Mouse (Mus musculus) left cerebral cortex, adult 2 months (tissue): Measurements from ENCODE around the gene Pacrg. TPM values are rescaled to one million over a fixed set of nuclear protein-coding genes. Genes with fewer than 3 reads are reported as not detected.

Experiments used
- DNase-seq, 2 experiments: peaks; one replicate each; pipeline ENCODE4 v3.0.0; 2021 to 2022; ENCODE audit warnings: low spot score in 2 of 2, mixed read lengths in 1 of 2; ENCODE audit errors: extremely low spot score in 1 of 2
- H3K27ac ChIP-seq: fragments of 200-600 bp; 2 replicates; pipeline ENCODE4 v1.8.1; 2022
- H3K4me3 ChIP-seq: fragments of 200-600 bp; 2 replicates; pipeline ENCODE4 v1.8.1; 2022
- CTCF ChIP-seq: fragments of 200-600 bp; IDR thresholded peaks from 2 replicates; pipeline ENCODE4 v1.8.1; 2022; ENCODE audit warnings: antibody characterized with exemption, mild to moderate bottlenecking, moderate library complexity
- intact Hi-C: fragments of 180-260 bp; cut with DNase I; formaldehyde crosslinking; loops from one replicate; pipeline ENCODE4 v1.15.1; 2025
- total RNA-seq, 2 experiments: library from RNA; stranded (reverse); gene quantifications; 2 replicates each; pipeline ENCODE4 v1.2.3; 2021

Pacrg gene
- total RNA-seq, 2 experiments from 2014 or later = 15.2 to 19.8 TPM

GRCm38 (mm10) chr17:10496066-10496465 lies 344.0 kb downstream of the Pacrg start:
- no peak for DNase-seq
- TF ChIP-seq CTCF = no peak
- H3K4me3 ChIP-seq = no peak overlapping the region
- intact Hi-C loops = loop anchor here (10.0 kb wide), 4 partner anchors 249 to 1331 kb away; no protein-coding TSS in a partner anchor
- H3K27ac ChIP-seq = peak overlapping the region; percentile 51; the same call in 1 of the 2 replicates

DNA sequence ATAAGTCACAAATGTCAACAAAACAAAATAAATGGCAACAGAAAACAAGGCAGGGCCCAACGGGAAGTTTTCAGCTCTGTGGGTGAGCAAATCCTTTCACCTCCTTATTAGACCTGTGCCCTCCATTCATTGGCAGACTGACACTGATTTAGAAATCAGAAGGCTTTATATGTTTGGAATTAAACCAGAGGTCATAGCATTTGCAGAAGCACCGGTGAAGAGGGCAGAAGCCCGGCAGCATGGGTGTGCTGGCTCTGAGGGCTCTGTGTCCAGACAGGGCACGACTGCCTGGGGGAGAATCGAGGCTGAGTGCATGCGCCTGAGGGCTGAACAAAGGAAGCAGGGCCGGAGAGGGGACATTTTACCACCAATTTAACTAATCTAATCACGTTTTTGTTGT lies 344.5 kb downstream of the Pacrg start:
- Histone ChIP-seq H3K27ac (peak overlapping the region; percentile 51), H3K4me3 (no peak overlapping the region)
- no peak for DNase-seq
- TF ChIP-seq CTCF = no peak
- intact Hi-C loops = loop anchor here (10.0 kb wide), 4 partner anchors 249 to 1331 kb away; no protein-coding TSS in a partner anchor

GRCm38 (mm10) chr17:10493124-10493523 lies 347.0 kb downstream of the Pacrg start:
- Histone ChIP-seq H3K4me3 (no peak overlapping the region), H3K27ac (peak overlapping the region; percentile 81)
- intact Hi-C loops = loop anchor here (1.0 to 10.0 kb wide), 8 partner anchors 90 to 1328 kb away; partner anchors contain the start of gene Qk
- TF ChIP-seq CTCF = peak; percentile 65
- DNase-seq = peak in 1 of 2 experiments; percentile 32

GRCm38 (mm10) chr17:10490374-10491169 lies 349.5 kb downstream of the Pacrg start:
- intact Hi-C loops = loop anchor here (5.0 to 10.0 kb wide), 6 partner anchors 173 to 1326 kb away; partner anchors contain the start of gene Qk
- no peak for TF ChIP-seq CTCF
- peak overlapping the region; percentile 81 for H3K27ac ChIP-seq
- no peak overlapping the region for H3K4me3 ChIP-seq
- no peak for DNase-seq

GRCm38 (mm10) chr17:10488873-10489272 lies 351.2 kb downstream of the Pacrg start:
- DNase-seq = no peak
- Histone ChIP-seq H3K27ac (no peak overlapping the region), H3K4me3 (no peak overlapping the region)
- intact Hi-C loops = no loop called here
- no peak for TF ChIP-seq CTCF

DNA sequence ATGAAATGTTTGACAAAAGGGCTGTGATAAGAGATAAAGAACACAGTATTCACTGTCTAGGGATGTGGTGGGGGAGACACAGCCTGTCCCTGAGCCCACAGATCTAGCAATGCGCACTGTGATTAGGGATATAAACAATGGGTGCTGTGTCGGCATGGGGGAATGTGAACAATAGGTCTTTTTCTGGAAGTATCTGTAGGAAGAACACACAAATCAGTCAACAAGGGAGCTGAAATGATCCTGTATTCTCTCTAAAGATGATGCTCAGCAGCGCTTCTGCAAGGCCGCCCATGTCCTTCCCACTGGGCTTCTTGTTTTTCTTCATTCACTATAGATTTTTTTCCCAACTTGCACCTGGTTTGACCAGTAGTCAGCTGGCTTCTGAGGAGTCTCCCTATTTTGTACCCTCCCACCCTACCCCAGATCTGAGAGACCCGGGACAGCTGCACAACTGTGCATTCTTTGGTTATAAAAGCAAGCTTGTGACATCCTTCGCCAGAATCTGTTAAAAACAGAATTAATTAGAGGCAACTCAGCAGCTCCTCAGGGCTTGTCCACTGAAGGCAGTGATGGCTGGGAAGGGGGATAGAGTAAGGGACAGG lies 356.1 kb downstream of the Pacrg start:
- H3K27ac ChIP-seq = peak overlapping the region; percentile 72
- DNase-seq = peak in 1 of 2 experiments; percentile 21
- TF ChIP-seq CTCF = no peak
- intact Hi-C loops = no loop called here
- no peak overlapping the region for H3K4me3 ChIP-seq

DNA sequence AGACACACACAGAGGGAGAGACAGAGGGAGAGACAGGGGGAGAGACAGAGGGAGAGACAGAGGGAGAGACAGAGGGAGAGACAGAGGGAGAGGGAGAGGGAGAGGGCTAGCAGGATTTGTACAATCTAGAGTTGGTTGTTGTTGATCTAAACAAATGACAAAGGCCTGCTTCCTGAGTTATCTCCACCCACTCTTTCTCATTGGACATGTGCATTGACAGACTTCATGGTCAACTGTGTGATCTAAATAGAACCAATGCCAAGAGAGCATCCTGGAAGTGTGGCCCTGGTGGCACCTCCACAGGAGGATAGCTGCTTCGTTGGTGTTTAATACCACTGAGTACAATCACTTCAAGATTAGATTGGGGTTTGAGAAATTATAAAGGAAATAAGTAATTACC lies 359.0 kb downstream of the Pacrg start:
- no peak for TF ChIP-seq CTCF
- Histone ChIP-seq H3K27ac (peak overlapping the region; percentile 73), H3K4me3 (no peak overlapping the region)
- intact Hi-C loops = no loop called here
- DNase-seq = no peak

GRCm38 (mm10) chr17:10479020-10479707 lies 360.9 kb downstream of the Pacrg start:
- H3K27ac ChIP-seq = peak overlapping the region; percentile 38; the same call in 1 of the 2 replicates
- no peak for TF ChIP-seq CTCF
- H3K4me3 ChIP-seq = no peak overlapping the region
- no peak for DNase-seq
- intact Hi-C loops = no loop called here

DNA sequence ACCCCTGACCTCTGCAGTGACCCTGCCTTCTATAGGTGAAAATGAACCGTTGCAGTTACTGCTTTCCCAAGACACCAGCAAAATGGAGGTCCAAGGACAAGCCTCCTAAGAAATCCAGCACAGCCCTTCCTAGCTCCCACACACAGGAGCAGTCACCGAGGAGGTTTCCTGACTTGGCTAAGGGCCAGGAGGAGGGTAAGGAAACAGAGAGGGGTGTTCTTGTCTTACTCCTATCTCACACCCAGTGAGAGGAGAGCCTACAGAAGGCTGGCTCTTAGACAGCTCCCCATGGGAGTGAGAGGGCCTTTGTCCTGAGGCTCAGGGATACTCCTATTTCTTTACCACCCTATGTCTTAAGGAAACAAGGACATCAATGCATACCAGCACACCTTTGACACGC lies 361.7 kb downstream of the Pacrg start:
- TF ChIP-seq CTCF = no peak
- H3K27ac ChIP-seq = peak overlapping the region; percentile 7
- intact Hi-C loops = no loop called here
- no peak overlapping the region for H3K4me3 ChIP-seq
- DNase-seq = no peak

DNA sequence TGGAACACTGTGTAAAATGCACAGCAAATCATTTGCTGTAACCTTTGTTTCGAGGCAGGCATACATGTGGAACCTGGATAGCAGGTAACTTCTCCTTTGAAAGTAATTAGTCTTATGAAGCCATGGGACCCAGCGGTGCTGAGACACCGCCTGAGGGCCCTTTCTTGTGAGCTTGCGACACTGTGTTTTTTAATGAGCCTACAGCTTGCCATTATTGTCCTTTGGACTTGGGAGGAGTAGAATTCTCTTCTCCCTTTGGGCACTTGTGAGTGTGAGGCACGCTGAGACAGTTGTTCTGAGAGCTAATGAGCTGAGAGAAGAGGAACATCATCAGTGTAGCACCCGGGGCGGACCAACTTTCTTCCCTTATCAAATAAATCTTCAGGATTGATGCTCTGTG lies 363.3 kb downstream of the Pacrg start:
- DNase-seq = no peak
- Histone ChIP-seq H3K4me3 (no peak overlapping the region), H3K27ac (no peak overlapping the region)
- intact Hi-C loops = no loop called here
- TF ChIP-seq CTCF = no peak

- Histone ChIP-seq H3K4me3 (no peak overlapping the region), H3K27ac (no peak overlapping the region)
- TF ChIP-seq CTCF = no peak
- intact Hi-C loops = no loop called here
- no peak for DNase-seq
These were observed 365.1 kb downstream of the Pacrg start for GRCm38 (mm10) chr17:10474972-10475371.

- no peak for TF ChIP-seq CTCF
- intact Hi-C loops = no loop called here
- no peak for DNase-seq
- no peak overlapping the region for H3K4me3 ChIP-seq
- no peak overlapping the region for H3K27ac ChIP-seq
These were observed 366.2 kb downstream of the Pacrg start for GRCm38 (mm10) chr17:10473826-10474384.
